Mouse (Mus musculus) layer of hippocampus, adult 2 months (tissue): Measurements from ENCODE around the gene Prex1. TPM values are rescaled to one million over a fixed set of nuclear protein-coding genes. Genes with fewer than 3 reads are reported as not detected.
A peak's percentile ranks its signal among the peaks of the same experiment; 100 is the strongest.

Experiments
- DNase-seq, 2 experiments: peaks; one replicate each; pipeline ENCODE4 v3.0.0; 2022; ENCODE audit warnings: low spot score in 2 of 2
- H3K27ac ChIP-seq: fragments of 200-600 bp; 2 replicates; pipeline ENCODE4 v1.8.1; 2022
- H3K4me3 ChIP-seq: fragments of 200-600 bp; 2 replicates; pipeline ENCODE4 v1.8.1; 2022; ENCODE audit warnings: mild to moderate bottlenecking
- CTCF ChIP-seq: fragments of 200-600 bp; conservative IDR thresholded peaks from 2 replicates; pipeline ENCODE4 v1.8.1; 2022; ENCODE audit warnings: antibody characterized with exemption, mild to moderate bottlenecking, moderate library complexity
- total RNA-seq, 2 experiments: library from RNA; stranded (reverse); gene quantifications; 2 replicates each; pipeline ENCODE4 v1.2.3; 2021

The Prex1 gene
- total RNA-seq, 2 experiments from 2014 or later, result 69.9 to 71.3 TPM

- no peak for DNase-seq
- H3K27ac ChIP-seq, result no peak overlapping the region
- TF ChIP-seq CTCF, result no peak
- no peak overlapping the region for H3K4me3 ChIP-seq
Observed at GRCm38 (mm10) chr2:166579793-166580192, 133.8 kb downstream of the Prex1 start.

GRCm38 (mm10) chr2:166579361-166579760 is 134.3 kb downstream of the Prex1 start:
- Histone ChIP-seq H3K4me3 (no peak overlapping the region), H3K27ac (no peak overlapping the region)
- no peak for TF ChIP-seq CTCF
- peak in 1 of 2 experiments; percentile 44 for DNase-seq

- Histone ChIP-seq H3K4me3 (no peak overlapping the region), H3K27ac (no peak overlapping the region)
- TF ChIP-seq CTCF, result no peak
Observed at GRCm38 (mm10) chr2:166575419-166575818, 138.2 kb downstream of the Prex1 start.

DNA sequence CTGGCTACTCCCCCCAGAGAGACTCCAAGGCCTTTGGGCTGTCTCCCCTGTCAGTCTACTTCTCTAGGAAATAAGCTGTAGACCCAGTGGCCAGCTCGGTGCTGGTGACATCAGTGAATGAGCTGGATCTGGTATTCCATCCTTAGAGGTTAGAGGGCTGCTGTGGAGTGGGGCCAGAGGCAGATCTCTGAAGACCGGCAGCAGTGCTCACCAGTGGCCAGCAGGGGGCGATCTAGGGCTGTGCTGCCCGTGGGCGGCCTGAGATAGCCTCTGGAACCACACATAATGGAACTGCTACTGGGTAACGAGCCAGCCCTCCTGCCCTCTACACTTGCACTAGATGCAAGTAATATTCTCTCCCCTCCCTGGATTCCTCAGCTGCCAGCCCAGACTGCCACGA is 138.7 kb downstream of the Prex1 start:
- DNase-seq, result peak in 1 of 2 experiments; percentile 68
- no peak overlapping the region for H3K27ac ChIP-seq
- peak; percentile 94 for TF ChIP-seq CTCF
- no peak overlapping the region for H3K4me3 ChIP-seq

More at GRCm38 (mm10) chr2:166575419-166575818, 138.2 kb downstream of the Prex1 start:
- no peak for DNase-seq

- no peak for DNase-seq
- no peak for TF ChIP-seq CTCF
- Histone ChIP-seq H3K27ac (no peak overlapping the region), H3K4me3 (no peak overlapping the region)
Observed at GRCm38 (mm10) chr2:166573621-166574020, 140.0 kb downstream of the Prex1 start.

- DNase-seq, result no peak
- Histone ChIP-seq H3K4me3 (no peak overlapping the region), H3K27ac (no peak overlapping the region)
- no peak for TF ChIP-seq CTCF
Observed at GRCm38 (mm10) chr2:166572297-166572696, 141.3 kb downstream of the Prex1 start.

- no peak for DNase-seq
- no peak for TF ChIP-seq CTCF
- no peak overlapping the region for H3K27ac ChIP-seq
- no peak overlapping the region for H3K4me3 ChIP-seq
Observed at GRCm38 (mm10) chr2:166569182-166569581, 144.4 kb downstream of the Prex1 start.

GRCm38 (mm10) chr2:166565503-166565902 is 148.1 kb downstream of the Prex1 start:
- TF ChIP-seq CTCF, result peak; percentile 62
- no peak overlapping the region for H3K4me3 ChIP-seq
- DNase-seq, result no peak
- no peak overlapping the region for H3K27ac ChIP-seq

- Histone ChIP-seq H3K4me3 (no peak overlapping the region), H3K27ac (no peak overlapping the region)
- peak; percentile 84 for TF ChIP-seq CTCF
- DNase-seq, result peak in 1 of 2 experiments; percentile 69
Observed at GRCm38 (mm10) chr2:166564455-166564854, 149.2 kb downstream of the Prex1 start.

- DNase-seq, result peak; percentile 84 to 94
- no peak overlapping the region for H3K27ac ChIP-seq
- TF ChIP-seq CTCF, result peak; percentile 75
- no peak overlapping the region for H3K4me3 ChIP-seq
Observed at GRCm38 (mm10) chr2:166563890-166564289, 149.7 kb downstream of the Prex1 start.

- no peak for TF ChIP-seq CTCF
- Histone ChIP-seq H3K4me3 (no peak overlapping the region), H3K27ac (no peak overlapping the region)
- DNase-seq, result no peak
Observed at GRCm38 (mm10) chr2:166563076-166563475, 150.6 kb downstream of the Prex1 start.

DNA sequence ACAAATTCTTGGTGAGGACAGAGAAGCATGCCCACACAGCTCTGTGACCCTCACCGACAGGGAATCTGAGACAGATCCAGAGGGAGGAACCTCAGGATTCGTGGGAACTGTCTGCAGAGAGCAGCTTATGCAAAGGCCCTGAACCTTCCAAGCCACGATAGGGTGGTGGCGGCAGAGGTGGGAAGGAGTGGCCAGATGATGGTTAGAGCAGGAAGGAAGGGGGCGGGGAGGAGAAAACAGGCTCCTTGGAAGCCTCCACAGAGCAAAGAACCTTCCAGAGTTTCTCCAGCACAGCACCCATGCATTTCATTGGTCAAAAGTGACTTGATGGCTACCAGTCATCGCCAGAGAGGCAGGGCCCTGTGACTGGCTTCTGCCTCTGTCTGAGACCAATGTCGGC is 151.9 kb downstream of the Prex1 start:
- H3K27ac ChIP-seq, result no peak overlapping the region
- TF ChIP-seq CTCF, result no peak
- DNase-seq, result no peak

GRCm38 (mm10) chr2:166560826-166561225 is 152.8 kb downstream of the Prex1 start:
- H3K4me3 ChIP-seq, result no peak overlapping the region
- no peak for TF ChIP-seq CTCF
- no peak for DNase-seq
- no peak overlapping the region for H3K27ac ChIP-seq

More for the DNA sequence above, 151.9 kb downstream of the Prex1 start:
- H3K4me3 ChIP-seq, result no peak overlapping the region

DNA sequence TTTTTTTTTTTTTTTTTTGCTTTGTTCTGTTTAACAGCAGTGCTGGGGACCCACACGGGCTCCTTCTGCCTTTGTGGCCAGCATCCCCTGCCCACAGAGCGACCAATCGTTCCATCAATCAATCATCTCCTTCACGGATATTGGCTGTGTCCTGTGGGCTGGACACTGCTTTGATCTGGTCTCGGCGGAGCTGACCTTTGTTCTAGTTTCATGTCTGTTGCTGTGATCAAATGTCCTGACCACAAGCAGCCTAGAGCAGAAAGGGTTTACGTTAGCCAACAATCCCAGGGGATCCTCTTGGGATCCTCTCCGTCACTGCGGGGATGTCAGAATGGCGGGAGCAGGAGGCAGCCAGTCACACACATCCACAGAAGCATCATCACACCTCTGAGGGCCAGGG is 154.1 kb downstream of the Prex1 start:
- H3K27ac ChIP-seq, result no peak overlapping the region
- H3K4me3 ChIP-seq, result no peak overlapping the region
- no peak for TF ChIP-seq CTCF
- DNase-seq, result no peak

DNA sequence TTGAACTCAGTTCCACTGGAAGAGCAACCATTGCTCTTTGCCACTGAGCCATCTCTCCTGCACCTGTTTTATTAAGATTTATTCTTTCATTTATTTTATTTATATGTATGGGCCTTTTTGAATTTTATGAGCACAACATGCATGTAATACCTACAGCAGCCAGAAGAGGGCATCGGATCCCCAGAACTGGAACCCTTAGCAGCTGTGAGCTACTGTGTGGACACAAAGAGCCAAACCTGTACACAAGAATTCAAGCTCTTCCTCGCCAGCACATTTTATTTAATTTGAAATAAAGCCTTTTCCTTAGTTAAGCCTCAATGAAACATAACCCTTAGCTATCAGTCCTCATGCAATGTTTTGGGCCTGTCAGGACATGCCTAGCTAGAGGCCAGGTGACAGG is 158.1 kb downstream of the Prex1 start:
- peak in 1 of 2 experiments; percentile 62 for DNase-seq
- Histone ChIP-seq H3K4me3 (no peak overlapping the region), H3K27ac (no peak overlapping the region)
- TF ChIP-seq CTCF, result peak; percentile 83
